Mouse (Mus musculus) stomach, postnatal 0 days (tissue): ENCODE measurements at regions not wholly inside any gene's neighbourhood (a gene's known extent, or its start where the extent isn't known, plus 50 kb on each side); places are given as distances from the start of the nearest gene placed in this dataset.

ENCODE experiments used
- CTCF ChIP-seq: IDR thresholded peaks from 2 replicates; pipeline ENCODE4 v1.5.1; 2016; ENCODE audit warnings: antibody characterized with exemption, low read depth, mild to moderate bottlenecking, moderate library complexity
- EP300 ChIP-seq: optimal IDR thresholded peaks from 2 replicates; pipeline ENCODE3; 2016; ENCODE audit warnings: antibody characterized with exemption

- TF ChIP-seq CTCF (no peak), EP300 (no peak)
Measured at GRCm38 (mm10) chr13:107813562-107814161, 230.6 kb upstream of the Smim15 start.
